Mouse (Mus musculus) mouse embryonic stem cell (cell line): ENCODE measurements around the gene Cdc42ep5.

Experiments
- in situ Hi-C, 2 experiments: fragments of 300-500 bp; cut with MboI; formaldehyde crosslinking; loops; 1 replicate in 1 of 2; 3 replicates in 1 of 2; pipeline ENCODE4 v1.14.3; 2019 to 2020; ENCODE audit warnings: low sequenced_read_pairs in 2 of 2, low pct_unique_long_range_greater_than_20kb in 1 of 2, mixed read lengths in 1 of 2; ENCODE audit not compliant: unreplicated experiment in 1 of 2

The Cdc42ep5 gene

DNA sequence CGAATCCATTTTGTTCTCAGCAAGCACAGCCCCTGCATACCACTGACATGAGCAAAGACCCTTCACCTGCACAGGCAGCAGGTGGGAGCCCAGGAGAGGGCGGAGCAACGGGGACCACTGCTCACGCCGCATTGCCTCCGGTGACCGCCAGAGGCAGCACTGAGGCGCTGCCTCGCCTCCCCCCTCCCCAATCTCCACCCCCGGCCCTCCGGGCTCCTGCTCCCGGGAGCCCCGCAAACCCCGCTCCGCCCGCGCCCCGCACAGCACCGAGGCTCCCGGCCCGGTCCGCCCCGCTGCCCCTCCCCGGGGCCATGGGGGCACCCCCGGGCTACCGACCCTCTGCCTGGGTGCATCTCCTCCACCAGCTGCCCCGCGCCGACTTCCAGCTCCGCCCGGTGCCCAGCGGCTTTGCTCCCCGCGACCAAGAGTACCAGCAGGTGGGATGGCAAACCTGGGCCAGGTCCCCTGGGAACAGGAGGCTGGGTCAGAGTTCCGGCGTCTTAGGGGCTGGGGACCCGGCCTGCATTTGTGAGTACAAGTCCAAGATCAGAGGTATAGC lies 45.2 kb downstream of the Cdc42ep5 start, which contains the start of gene Ttyh1:
TSS of gene Ttyh1 (plus strand) at position 65 of the 559 bp plus-strand sequence.
- in situ Hi-C loops, result no loop called here

- in situ Hi-C loops, result no loop called here
These were observed 47.4 kb downstream of the Cdc42ep5 start for GRCm38 (mm10) chr7:4117050-4117814.

GRCm38 (mm10) chr7:4111766-4112165 lies 52.9 kb downstream of the Cdc42ep5 start:
- in situ Hi-C loops, result no loop called here

DNA sequence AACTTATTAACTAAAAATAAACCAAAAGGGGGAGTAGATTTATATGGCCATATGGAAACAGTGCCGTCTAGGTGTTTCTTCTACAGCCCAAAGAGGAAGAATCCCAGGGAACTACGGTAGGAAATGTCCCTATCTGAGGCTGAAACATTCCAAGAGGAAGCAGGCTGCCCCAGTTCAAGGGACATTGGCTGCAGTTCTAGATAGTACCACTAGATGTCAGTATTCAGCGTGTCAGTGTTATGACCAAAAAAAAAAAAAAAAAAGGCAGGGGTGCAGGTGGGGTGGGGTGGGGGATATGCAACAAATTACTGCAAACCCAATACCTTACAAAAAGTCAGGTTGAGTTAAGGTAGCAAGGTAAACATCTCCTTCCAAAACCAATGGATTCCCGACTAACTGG lies 61.2 kb downstream of the Cdc42ep5 start:
- in situ Hi-C loops, result no loop called here
